Mouse (Mus musculus): ENCODE measurements at regions not wholly inside any gene's neighbourhood (a gene's known extent, or its start where the extent isn't known, plus 50 kb on each side); places are given as distances from the start of the nearest gene placed in this dataset.

- TF ChIP-seq CTCF (conservative IDR thresholded peaks at IDR 0.05; ENCODE audit: low read length) (no peak), POU5F1 (IDR thresholded peaks at IDR 0.05; ENCODE audit: borderline replicate concordance, low read length) (no peak), NANOG (IDR thresholded peaks at IDR 0.05; ENCODE audit: borderline replicate concordance, low read length) (no peak)
These were observed 490.2 kb downstream of the Slc4a3 start for GRCm38 (mm10) chr1:76036316-76036715.
